Comparison of ENCODE assay signal across 9 mouse cellular contexts in genomic region chr13:63073911-63074675, GRCm38 (mm10).
DNase-seq lines count a peak whose midpoint lies in the region; ATAC-seq lines count a peak whose summit lies in the region.
"Had no signal": no experiment of that assay in that cellular context is flagged by ENCODE, and none has a peak within 500 bp of the region (broad histone marks: within the 10 kb centered on the region; RNA-seq: fewer than 3 reads in every experiment).

No protein-coding gene starts in this region.

- H3K36me3 ChIP-seq in embryonic facial prominence, embryonic 10.5 days (replicated peaks): peaks cover 6% of the 10 kb centered on the region; the same call in 1 of the 2 replicates
- H3K36me3 ChIP-seq in midbrain, embryonic 16.5 days (ENCODE audit: control insufficient read depth, insufficient read depth, low read length): 0 out of 2 replicates have a peak, but pooled peaks cover 2% of the 10 kb centered on the region
- H3K36me3 ChIP-seq: neural tube, embryonic 13.5 days had no signal

- no peaks in the 10 kb centered on the region for H3K9me3 ChIP-seq in embryonic facial prominence, embryonic 10.5 days
- no peaks in the 10 kb centered on the region for H3K9me3 ChIP-seq in midbrain, embryonic 16.5 days (replicated peaks; ENCODE audit: control insufficient read depth, low read length, poor library complexity, severe bottlenecking)
- H3K9me3 ChIP-seq: neural tube, embryonic 13.5 days had no signal

- H3K27ac ChIP-seq in embryonic facial prominence, embryonic 10.5 days (replicated peaks): peak overlapping the region; percentile 42; the same call in 1 of the 2 replicates
- no peak overlapping the region for H3K27ac ChIP-seq in midbrain, embryonic 16.5 days (ENCODE audit: low read length)
- H3K27ac ChIP-seq: neural tube, embryonic 13.5 days had no signal

- peaks cover 26% of the 10 kb centered on the region for H3K4me1 ChIP-seq in embryonic facial prominence, embryonic 10.5 days
- H3K4me1 ChIP-seq in midbrain, embryonic 16.5 days (ENCODE audit: control insufficient read depth, insufficient read depth, low read length): no peaks in the 10 kb centered on the region

- no peaks in the 10 kb centered on the region for H3K27me3 ChIP-seq in embryonic facial prominence, embryonic 10.5 days (replicated peaks; ENCODE audit: low read depth, poor library complexity, severe bottlenecking)
- H3K27me3 ChIP-seq in midbrain, embryonic 16.5 days (ENCODE audit: control insufficient read depth, insufficient read depth, low read depth, low read length): no peaks in the 10 kb centered on the region
- H3K27me3 ChIP-seq: neural tube, embryonic 13.5 days had no signal

- no peak overlapping the region for H3K4me2 ChIP-seq in midbrain, embryonic 16.5 days (ENCODE audit: low read length)
- H3K4me2 ChIP-seq: neural tube, embryonic 13.5 days had no signal

- H3K9ac ChIP-seq in midbrain, embryonic 16.5 days (ENCODE audit: low read depth, low read length): no peak overlapping the region
- H3K9ac ChIP-seq: neural tube, embryonic 13.5 days had no signal

- DNase-seq in layer of hippocampus, adult 11-12 months (ENCODE audit: low spot score): peak; percentile 22
- no peak for DNase-seq in layer of hippocampus, adult 9-10 months (ENCODE audit: low spot score)
- DNase-seq in embryonic facial prominence, embryonic 10.5 days (ENCODE audit: low spot score): no peak
- DNase-seq in heart, postnatal 36 days: peak; percentile 31 to 58
- DNase-seq in mesoderm, embryonic 11.5 days (ENCODE audit: low read depth, low spot score): peak; percentile 15
- DNase-seq in natural killer cell, adult 2 months (ENCODE audit: low spot score in 2 of 2): no peak

- 59% methylated on average over 9 of the region's 9 CpGs for WGBS in embryonic facial prominence, embryonic 10.5 days
- WGBS in midbrain, embryonic 16.5 days: 74% methylated on average over 9 of the region's 9 CpGs

- intact Hi-C loops in heart, postnatal 36 days (cut with DNase I): no loop called here

- ATAC-seq in inflammation-experienced regulatory T-cells, adult 6 months: no peak
- no peak for ATAC-seq in midbrain, embryonic 16.5 days

- H3K4me3 ChIP-seq in embryonic facial prominence, embryonic 10.5 days: no peak overlapping the region
- no peak overlapping the region for H3K4me3 ChIP-seq in midbrain, embryonic 16.5 days (ENCODE audit: low read depth, low read length)
- H3K4me3 ChIP-seq: neural tube, embryonic 13.5 days had no signal

Comparison
In these comparisons a context has a peak if more than half of its experiments do, and no peak if none do; other contexts are left out.
1. DNase-seq: peak in layer of hippocampus, adult 11-12 months (single experiment), heart, postnatal 36 days (2 of 2) and mesoderm, embryonic 11.5 days (single experiment); none in layer of hippocampus, adult 9-10 months (single experiment), embryonic facial prominence, embryonic 10.5 days (single experiment) and natural killer cell, adult 2 months (0 of 2).